Mouse (Mus musculus): ENCODE results near the gene Rgs9.

The Rgs9 gene

GRCm38 (mm10) chr11:109320361-109320933 is 22.5 kb upstream of the Rgs9 start:
- no peak for TF ChIP-seq GATA4 (IDR thresholded peaks at IDR 0.05; ENCODE audit: insufficient replicate concordance, low read length)

GRCm38 (mm10) chr11:109319946-109320345 is 22.0 kb upstream of the Rgs9 start:
- TF ChIP-seq GATA4 (IDR thresholded peaks at IDR 0.05; ENCODE audit: insufficient replicate concordance, low read length): no peak

GRCm38 (mm10) chr11:109319471-109319870 is 21.5 kb upstream of the Rgs9 start:
- TF ChIP-seq GATA4 (IDR thresholded peaks at IDR 0.05; ENCODE audit: insufficient replicate concordance, low read length): no peak

- no peak for TF ChIP-seq GATA4 (IDR thresholded peaks at IDR 0.05; ENCODE audit: insufficient replicate concordance, low read length)
These were observed 19.0 kb upstream of the Rgs9 start for GRCm38 (mm10) chr11:109316921-109317320.

- no peak for TF ChIP-seq GATA4 (IDR thresholded peaks at IDR 0.05; ENCODE audit: insufficient replicate concordance, low read length)
These were observed 14.1 kb upstream of the Rgs9 start for GRCm38 (mm10) chr11:109311885-109312605.

- TF ChIP-seq GATA4 (IDR thresholded peaks at IDR 0.05; ENCODE audit: insufficient replicate concordance, low read length): no peak
These were observed 7.8 kb upstream of the Rgs9 start for GRCm38 (mm10) chr11:109305680-109306079.

- no peak for TF ChIP-seq GATA4 (IDR thresholded peaks at IDR 0.05; ENCODE audit: insufficient replicate concordance, low read length)
These were observed 4.4 kb upstream of the Rgs9 start for GRCm38 (mm10) chr11:109302338-109302737.

- no peak for TF ChIP-seq GATA4 (IDR thresholded peaks at IDR 0.05; ENCODE audit: insufficient replicate concordance, low read length)
These were observed 898 bp downstream of the Rgs9 start for GRCm38 (mm10) chr11:109297031-109297430.

GRCm38 (mm10) chr11:109292056-109292455 is 5.9 kb downstream of the Rgs9 start:
- TF ChIP-seq GATA4 (IDR thresholded peaks at IDR 0.05; ENCODE audit: insufficient replicate concordance, low read length): no peak

GRCm38 (mm10) chr11:109284811-109285210 is 13.1 kb downstream of the Rgs9 start:
- no peak for TF ChIP-seq GATA4 (IDR thresholded peaks at IDR 0.05; ENCODE audit: insufficient replicate concordance, low read length)

GRCm38 (mm10) chr11:109278186-109278585 is 19.7 kb downstream of the Rgs9 start:
- TF ChIP-seq GATA4 (IDR thresholded peaks at IDR 0.05; ENCODE audit: insufficient replicate concordance, low read length): no peak

- TF ChIP-seq GATA4 (IDR thresholded peaks at IDR 0.05; ENCODE audit: insufficient replicate concordance, low read length): no peak
These were observed 26.5 kb downstream of the Rgs9 start for GRCm38 (mm10) chr11:109271399-109271798.

- TF ChIP-seq GATA4 (IDR thresholded peaks at IDR 0.05; ENCODE audit: insufficient replicate concordance, low read length): no peak
These were observed 27.6 kb downstream of the Rgs9 start for GRCm38 (mm10) chr11:109270366-109270765.

- TF ChIP-seq GATA4 (IDR thresholded peaks at IDR 0.05; ENCODE audit: insufficient replicate concordance, low read length): peak; percentile 22; the same call in 1 of the 2 replicates
These were observed 28.1 kb downstream of the Rgs9 start for GRCm38 (mm10) chr11:109269662-109270341.

GRCm38 (mm10) chr11:109269283-109269661 is 28.7 kb downstream of the Rgs9 start:
- no peak for TF ChIP-seq GATA4 (IDR thresholded peaks at IDR 0.05; ENCODE audit: insufficient replicate concordance, low read length)

All from liver, adult (tissue).